Mouse (Mus musculus) liver, adult 2 months (tissue): Measurements from ENCODE around the gene Mark3. TPM values are rescaled to one million over a fixed set of nuclear protein-coding genes. Genes with fewer than 3 reads are reported as not detected.

Source experiments
- DNase-seq: peaks from one replicate; pipeline ENCODE4 v3.0.0-alpha.2; 2011; ENCODE audit warnings: low read depth, low spot score; ENCODE audit errors: extremely low read depth
- H3K27ac ChIP-seq: fragments of 200-500 bp; replicated peaks from 2 replicates; pipeline ENCODE4 v1.5.1; 2012; ENCODE audit warnings: low read depth, mild to moderate bottlenecking, control low read depth, inconsistent platforms, low read length; ENCODE audit not compliant: insufficient read depth
- H3K27me3 ChIP-seq: fragments of 200-500 bp; 2 replicates; pipeline ENCODE4 v1.6.1; 2012; ENCODE audit warnings: mild to moderate bottlenecking, moderate library complexity, low read length, inconsistent platforms; ENCODE audit not compliant: control insufficient read depth, insufficient read depth
- H3K36me3 ChIP-seq: fragments of 200-500 bp; 2 replicates; pipeline ENCODE4 v1.6.1; 2012; ENCODE audit warnings: low read length, inconsistent platforms; ENCODE audit not compliant: control insufficient read depth, insufficient read depth
- H3K4me1 ChIP-seq: fragments of 200-500 bp; 2 replicates; pipeline ENCODE4 v1.6.1; 2011; ENCODE audit warnings: low read length; ENCODE audit not compliant: control insufficient read depth, insufficient read depth
- H3K4me3 ChIP-seq: fragments of 200-500 bp; 2 replicates; pipeline ENCODE4 v1.5.1; 2011; ENCODE audit warnings: low read depth, mild to moderate bottlenecking, control low read depth, low read length, moderate library complexity; ENCODE audit not compliant: insufficient read depth
- H3K79me2 ChIP-seq: fragments of 200-500 bp; 2 replicates; pipeline ENCODE4 v1.6.1; 2012; ENCODE audit warnings: inconsistent platforms, mild to moderate bottlenecking, low read length, moderate library complexity; ENCODE audit not compliant: control insufficient read depth, insufficient read depth
- H3K9ac ChIP-seq: fragments of 200-500 bp; 2 replicates; pipeline ENCODE4 v1.6.1; 2012; ENCODE audit warnings: low read depth, mild to moderate bottlenecking, control low read depth, inconsistent platforms, low read length
- CTCF ChIP-seq: fragments of 200-500 bp; IDR thresholded peaks from 2 replicates; pipeline ENCODE4 v1.5.1; 2011; ENCODE audit warnings: low read depth, low read length, control low read depth
- POLR2A ChIP-seq: fragments of 200-500 bp; IDR thresholded peaks from 2 replicates; pipeline ENCODE4 v1.6.1; 2011; ENCODE audit warnings: low read length, control low read depth; ENCODE audit not compliant: insufficient read depth; ENCODE audit errors: extremely low read depth
- WGBS: fragments of 180-500 bp; shearing (Covaris S2); methylation state at CpG from one replicate; pipeline ENCODE4 v1.1.7; 2018; 5-methylcytosine and 5-hydroxymethylcytosine counted together
- polyA plus RNA-seq: library from polyadenylated mRNA; depleted of rRNA; stranded (reverse); fragments of >200 nt; gene quantifications from 2 replicates; pipeline ENCODE4 v1.2.3, GENCODE M21; 2012
- total RNA-seq: library from RNA; depleted of rRNA; stranded (reverse); fragments of >200 nt; gene quantifications from 2 replicates; pipeline ENCODE4 v1.2.3, GENCODE M21; 2014

Mark3 gene
- total and polyA plus RNA-seq, 2 experiments, result 15.9 to 30.9 TPM

DNA sequence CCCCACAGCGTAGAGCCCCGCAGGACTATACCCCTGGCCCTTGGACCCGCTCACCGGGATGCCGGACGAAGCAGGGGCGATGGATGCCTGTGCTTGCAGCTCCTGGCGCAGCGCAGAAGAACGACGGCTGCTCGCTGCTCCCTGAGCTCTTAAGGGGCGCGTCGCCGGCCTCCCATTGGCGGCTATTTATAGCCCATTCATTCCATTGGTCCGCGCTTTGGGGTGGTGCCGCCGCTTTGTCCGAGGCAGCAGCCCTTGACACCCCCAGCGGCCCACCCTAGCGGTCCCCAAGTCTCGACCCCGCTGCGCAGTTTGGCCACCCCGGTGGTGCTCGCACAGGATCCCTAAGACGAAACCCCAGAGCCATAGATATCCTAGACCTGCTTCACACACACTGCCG is 97.9 kb downstream of the Mark3 start, which contains the start of gene Ckb:
Gene Ckb, minus strand, starts transcription at position 163 of the 400 bp plus-strand sequence.
- DNase-seq, result no peak
- H3K27ac ChIP-seq, result no peak within 1 kb of the TSS
- TF ChIP-seq POLR2A (0 out of 2 replicates have a peak, but pooled peaks have one; percentile 21), CTCF (no peak)

DNA sequence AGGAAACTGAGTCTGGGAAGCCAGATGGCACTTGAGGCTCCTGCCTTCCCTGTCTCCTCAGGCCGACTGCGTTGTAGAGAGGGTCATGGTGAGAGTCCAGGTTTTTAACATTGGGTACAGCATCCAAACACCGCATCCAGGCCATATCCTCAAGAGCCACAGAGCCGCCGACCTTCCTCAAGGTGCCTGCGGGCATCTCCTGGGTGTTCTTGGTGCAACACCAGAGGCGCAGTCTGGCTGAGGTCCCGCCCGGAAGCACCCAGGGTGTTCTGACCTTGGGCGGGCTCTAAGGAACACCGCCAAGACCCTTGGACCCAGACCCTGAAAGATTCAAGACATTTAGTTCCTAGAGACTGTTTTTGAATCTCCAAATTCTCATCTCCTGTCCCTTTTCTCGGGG is 98.3 kb downstream of the Mark3 start:
- peaks cover 14% of the 10 kb centered on the region for H3K4me1 ChIP-seq
- no peaks in the 10 kb centered on the region for H3K79me2 ChIP-seq
- TF ChIP-seq POLR2A (no peak), CTCF (no peak)
- no peak for DNase-seq
- 18% methylated on average over 12 of the region's 12 CpGs for WGBS
- H3K4me3 ChIP-seq, result no peak overlapping the region; the same call in 1 of the 2 replicates
- peaks cover 16% of the 10 kb centered on the region for H3K27me3 ChIP-seq
- no peak overlapping the region for H3K9ac ChIP-seq
- no peak overlapping the region for H3K27ac ChIP-seq
- no peaks in the 10 kb centered on the region for H3K36me3 ChIP-seq

More for the DNA sequence above, 97.9 kb downstream of the Mark3 start, which contains the start of gene Ckb:
- Histone ChIP-seq H3K4me3 (peak within 1 kb of the TSS; percentile 66), H3K4me1 (peaks cover 12% of the 10 kb centered on the region), H3K9ac (peak within 1 kb of the TSS; percentile 62), H3K79me2 (no peaks in the 10 kb centered on the region), H3K36me3 (no peaks in the 10 kb centered on the region), H3K27me3 (peaks cover 16% of the 10 kb centered on the region)
- WGBS, result 2% methylated on average over 31 of the region's 31 CpGs

DNA sequence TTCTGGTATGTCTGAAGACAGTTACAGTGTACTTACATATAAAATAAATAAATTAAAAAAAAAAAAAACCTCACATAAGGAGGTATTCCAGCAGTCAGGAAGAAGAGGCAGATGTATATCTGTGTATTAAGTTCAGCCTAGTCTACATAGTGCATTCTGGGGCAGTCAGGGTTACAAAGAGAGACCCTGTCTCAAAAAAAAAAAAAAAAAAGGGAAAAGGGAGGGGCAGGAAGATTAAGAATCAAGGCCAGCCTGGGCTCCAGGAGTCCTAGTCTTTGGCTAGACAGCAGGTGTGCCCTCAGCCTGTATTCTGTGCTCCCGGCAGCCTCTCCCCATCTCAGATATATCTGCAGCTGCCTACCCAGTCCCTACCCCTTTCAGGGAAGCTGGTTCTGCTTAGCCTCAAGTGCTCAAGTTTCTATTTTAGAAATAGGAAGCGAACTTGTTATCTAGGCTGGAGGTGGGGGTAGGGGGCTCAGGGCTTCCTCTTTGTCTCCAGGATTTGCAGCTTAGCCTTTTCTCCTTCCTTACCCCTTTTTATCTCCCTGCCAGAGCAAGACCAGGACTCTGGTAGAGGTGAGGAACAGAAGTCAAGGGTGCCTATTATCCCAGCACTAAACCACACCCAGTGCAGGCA is 100.6 kb downstream of the Mark3 start:
- TF ChIP-seq CTCF (no peak), POLR2A (no peak)
- Histone ChIP-seq H3K79me2 (no peaks in the 10 kb centered on the region), H3K36me3 (no peaks in the 10 kb centered on the region), H3K4me3 (no peak overlapping the region), H3K9ac (no peak overlapping the region), H3K4me1 (peaks cover 9% of the 10 kb centered on the region; the same call in 1 of the 2 replicates), H3K27ac (0 out of 2 replicates have a peak overlapping the region, but pooled peaks have one; percentile 2), H3K27me3 (peaks cover 16% of the 10 kb centered on the region)
- 77% methylated on average over 2 of the region's 2 CpGs for WGBS
- peak; percentile 19 for DNase-seq

DNA sequence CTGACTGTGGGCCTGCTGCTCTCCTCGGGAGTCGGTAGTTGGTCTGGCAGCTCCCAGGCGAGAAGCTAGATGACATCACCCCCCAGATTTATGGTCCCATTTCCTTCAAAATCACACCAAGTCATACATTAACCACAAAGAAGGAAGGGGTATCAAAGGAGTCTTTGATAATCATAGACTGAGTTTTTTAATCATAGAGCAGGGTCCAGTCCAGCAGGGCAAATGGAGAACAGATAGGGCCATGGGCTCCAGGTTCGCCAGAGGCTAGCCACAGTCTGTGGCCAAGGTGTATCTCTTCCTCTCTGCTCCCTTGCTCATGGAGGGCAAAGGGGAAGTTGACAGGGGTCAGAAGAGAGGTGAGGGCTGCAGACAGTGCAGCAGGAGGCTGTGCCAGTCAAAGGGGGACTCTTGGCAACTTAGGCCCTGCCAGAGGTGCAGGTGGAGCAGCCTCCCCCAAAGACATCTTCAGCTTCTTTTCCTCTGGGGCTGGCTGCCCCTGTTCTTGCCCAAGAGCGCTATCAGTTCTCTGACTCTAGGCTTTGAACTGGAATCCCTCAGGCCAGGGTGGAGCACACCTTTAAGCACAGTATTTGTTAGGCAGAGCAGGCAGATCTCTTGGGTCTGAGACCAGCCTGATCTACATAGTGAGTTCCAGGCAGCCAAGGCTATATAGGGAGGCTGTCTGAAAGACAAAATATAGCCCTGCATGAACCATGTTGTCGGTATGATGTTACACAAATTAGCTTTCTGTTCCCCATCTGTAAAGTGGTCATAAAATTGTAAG is 101.7 kb downstream of the Mark3 start:
- Histone ChIP-seq H3K27me3 (peaks cover 14% of the 10 kb centered on the region), H3K36me3 (no peaks in the 10 kb centered on the region), H3K4me3 (no peak overlapping the region), H3K27ac (no peak overlapping the region; the same call in 1 of the 2 replicates), H3K4me1 (peaks cover 7% of the 10 kb centered on the region; the same call in 1 of the 2 replicates), H3K9ac (no peak overlapping the region), H3K79me2 (no peaks in the 10 kb centered on the region)
- TF ChIP-seq CTCF (no peak), POLR2A (no peak)
- 91% methylated on average over 6 of the region's 6 CpGs for WGBS
- no peak for DNase-seq

GRCm38 (mm10) chr12:111677421-111677820 is 103.1 kb downstream of the Mark3 start:
- Histone ChIP-seq H3K36me3 (no peaks in the 10 kb centered on the region), H3K79me2 (no peaks in the 10 kb centered on the region), H3K9ac (peak overlapping the region; percentile 80), H3K27me3 (no peaks in the 10 kb centered on the region; the same call in 1 of the 2 replicates), H3K4me3 (peak overlapping the region; percentile 72), H3K27ac (peak overlapping the region; percentile 90), H3K4me1 (peaks cover 7% of the 10 kb centered on the region; the same call in 1 of the 2 replicates)
- TF ChIP-seq POLR2A, result no peak
- TF ChIP-seq CTCF, result no peak
- 25% methylated on average over 5 of the region's 5 CpGs for WGBS
- DNase-seq, result no peak
